Mouse (Mus musculus) frontal cortex, postnatal 36 days (tissue): Measurements from ENCODE around the gene Snx6.
A peak's percentile ranks its signal among the peaks of the same experiment; 100 is the strongest.
"Not testable (repeated sequence)": the region's sequence is repeated elsewhere in the genome, so short reads cannot be mapped to it uniquely, and the experiment has no call there.

Experiments used
- DNase-seq, 2 experiments: peaks; one replicate each; pipeline ENCODE4 v3.0.0; 2022; ENCODE audit warnings: low spot score in 2 of 2

Snx6 gene

DNA sequence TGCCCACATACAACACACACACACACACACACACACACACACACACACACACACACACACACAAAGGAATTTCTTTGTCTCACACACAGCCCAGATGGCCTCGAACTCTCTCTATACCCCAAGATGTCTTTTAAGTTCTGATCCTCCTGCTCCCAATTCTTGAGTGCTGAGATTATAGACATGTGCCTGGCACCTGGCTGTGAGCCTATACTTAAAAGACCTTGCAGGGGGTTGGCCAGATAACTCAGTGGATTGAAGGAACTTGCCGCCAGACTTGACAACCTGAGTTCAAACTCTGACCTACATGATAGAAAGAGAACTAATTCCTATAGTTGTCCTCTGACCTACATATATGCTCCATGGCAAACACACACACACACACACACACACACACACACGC, 8.0 kb upstream of the Snx6 start:
- no peak for DNase-seq

DNA sequence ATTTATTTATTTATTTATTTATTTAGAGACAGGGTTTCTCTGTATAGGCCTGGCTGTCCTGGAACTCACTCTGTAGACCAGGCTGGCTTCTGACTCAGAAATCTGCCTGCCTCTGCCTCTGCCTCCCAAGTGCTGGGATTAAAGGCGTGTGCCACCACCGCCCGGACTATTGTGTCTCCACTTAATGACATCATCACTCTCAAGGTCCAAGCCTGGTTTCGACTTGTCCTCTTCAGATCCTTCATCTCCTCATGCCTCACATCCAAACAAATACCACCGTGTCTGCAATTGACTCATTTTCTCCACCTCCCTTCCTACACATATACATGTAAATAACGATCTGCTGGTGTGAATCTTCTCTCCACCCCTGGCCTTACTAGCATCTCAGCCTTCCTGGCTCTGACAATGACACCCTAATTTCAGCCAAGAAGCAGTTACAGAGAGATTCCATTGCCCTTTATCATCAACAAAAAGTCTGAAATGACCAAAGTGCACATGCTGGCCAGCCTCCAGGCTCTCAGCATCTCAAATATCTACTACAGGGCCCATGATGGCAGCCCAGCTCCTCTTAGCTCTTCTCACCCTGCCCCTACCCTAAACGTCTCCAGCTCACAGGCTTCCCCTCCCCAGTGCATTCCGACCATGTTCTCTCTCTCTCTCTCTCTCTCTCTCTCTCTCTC, 1.2 kb upstream of the Snx6 start:
- DNase-seq: no peak

DNA sequence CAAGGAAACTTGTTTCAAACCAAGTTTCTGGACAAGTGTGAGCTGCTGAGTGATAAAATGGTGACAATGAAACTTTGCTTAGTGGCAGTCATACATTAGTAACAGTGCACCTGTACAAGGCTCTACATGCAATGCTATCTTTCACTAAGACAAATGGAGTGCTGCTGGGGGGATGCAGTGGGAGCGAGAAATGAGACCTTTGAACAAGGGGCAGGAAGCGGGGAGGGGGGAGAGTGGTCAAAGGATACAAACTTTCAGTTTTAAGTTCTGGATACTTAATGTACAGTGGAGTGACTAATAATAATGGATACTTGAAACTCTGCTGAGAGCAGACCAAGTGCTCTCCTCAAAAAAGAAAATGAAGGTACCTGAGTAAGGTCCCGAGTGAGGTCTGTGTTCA, 1.1 kb downstream of the Snx6 start:
- no peak for DNase-seq

DNA sequence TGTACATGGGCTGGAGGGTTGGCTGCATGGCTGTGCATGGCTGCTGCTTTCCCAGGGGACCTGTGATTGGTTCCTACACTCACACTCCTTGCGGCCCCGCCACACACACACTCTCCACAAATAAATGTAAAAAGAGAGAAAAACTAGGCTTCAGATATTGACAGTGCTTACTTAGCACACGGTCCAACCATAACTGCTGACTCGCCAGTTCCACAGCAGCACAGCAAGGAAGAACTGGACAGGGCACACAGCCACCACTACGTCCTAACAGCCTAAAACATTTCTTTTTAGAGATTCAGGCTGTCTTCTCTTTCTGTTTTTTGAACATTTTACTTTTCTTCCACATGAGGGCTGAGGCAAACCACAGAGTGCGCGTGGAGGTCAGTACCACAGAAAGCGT, 4.0 kb downstream of the Snx6 start:
- DNase-seq: no peak

DNA sequence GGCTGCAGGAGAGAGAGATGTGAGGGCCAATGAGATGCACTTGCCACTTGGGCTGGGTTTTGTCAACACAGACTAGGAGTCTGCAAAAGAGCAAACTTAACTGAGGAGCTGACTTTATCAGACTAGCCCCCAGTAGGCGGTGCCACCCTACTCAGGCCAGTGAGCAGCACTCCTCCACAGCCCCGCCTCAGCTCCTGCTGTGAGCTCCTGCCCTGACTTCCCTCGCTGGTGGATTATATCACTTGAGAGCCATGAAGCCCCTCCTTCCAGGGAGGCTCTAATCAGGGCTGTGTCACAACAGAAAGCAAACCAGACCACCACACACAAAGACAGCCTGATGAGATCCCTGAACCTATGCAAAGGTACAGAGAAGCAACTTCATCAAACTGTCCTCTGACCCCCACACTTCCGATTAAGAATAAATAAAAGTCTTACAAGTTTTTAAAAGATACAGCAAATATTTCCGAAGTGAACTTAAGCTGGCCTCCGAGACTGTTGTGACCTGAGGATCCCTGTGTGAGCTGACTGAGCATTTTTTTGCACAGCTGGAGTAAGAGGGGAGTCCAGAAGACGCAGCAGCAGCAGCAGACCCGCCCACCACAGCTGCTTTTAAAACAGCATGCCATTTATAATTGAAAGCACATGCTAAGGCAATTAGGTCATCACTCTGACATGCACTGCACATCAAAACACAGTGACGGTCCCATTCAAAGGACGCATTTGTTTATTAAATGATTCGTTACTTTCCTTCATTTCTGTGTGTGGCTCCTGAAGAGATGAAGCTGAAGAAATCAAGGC, 6.0 kb downstream of the Snx6 start:
- no peak for DNase-seq

DNA sequence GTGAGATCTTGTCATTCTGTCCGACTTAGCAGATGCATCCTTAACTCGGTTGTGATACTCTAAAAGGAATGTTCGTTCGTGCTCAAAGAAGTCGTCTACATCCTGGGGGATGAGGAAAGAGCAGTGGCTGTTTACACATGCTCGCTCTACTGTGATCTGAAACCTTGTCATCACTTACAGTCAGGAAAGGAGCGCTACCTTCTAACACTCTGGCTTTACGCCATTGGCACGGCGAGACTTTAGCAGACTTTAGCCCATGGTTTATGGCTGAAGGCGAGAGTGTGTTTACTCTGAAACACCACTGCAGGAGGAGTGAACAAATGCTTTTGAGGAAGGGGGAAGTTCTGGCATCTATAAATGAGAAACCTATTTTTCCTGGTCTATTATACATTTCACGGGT, 31.9 kb downstream of the Snx6 start:
- DNase-seq: no peak

DNA sequence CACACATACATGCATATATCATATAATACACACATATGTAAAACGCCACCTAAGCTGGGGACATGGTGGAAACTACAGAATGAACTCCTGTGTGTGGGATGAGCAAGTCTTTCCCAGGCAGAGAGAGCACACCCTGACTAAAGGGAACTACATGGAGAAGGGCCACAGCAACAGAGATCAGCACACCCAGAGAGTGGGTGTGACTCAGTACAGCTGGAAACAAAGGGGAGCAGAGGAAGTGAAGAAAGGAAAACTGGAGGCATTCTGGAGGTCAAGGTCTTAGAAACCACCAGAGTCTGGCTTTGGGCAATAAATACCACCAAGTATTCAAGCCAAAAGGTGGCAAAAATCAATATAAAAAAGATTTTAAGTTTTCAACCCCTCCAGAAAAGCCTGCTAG, 34.8 kb downstream of the Snx6 start:
- no peak for DNase-seq

DNA sequence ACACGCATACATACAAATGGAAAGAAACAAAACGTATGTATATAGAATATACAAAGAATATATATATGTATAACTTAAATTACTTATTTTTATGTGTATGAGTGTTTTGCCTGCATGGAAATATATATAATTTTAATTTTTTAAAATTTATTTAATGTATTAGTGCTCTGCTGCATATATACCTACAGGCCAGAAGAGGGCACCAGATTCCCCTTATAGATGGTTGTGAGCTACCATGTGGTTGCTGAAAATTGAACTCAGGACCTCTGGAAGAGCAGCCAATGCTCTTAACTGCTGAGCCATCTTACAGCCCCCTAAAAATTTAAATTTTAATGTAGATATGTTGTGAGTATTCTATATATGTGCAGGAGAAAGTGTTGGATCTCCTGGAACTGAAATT, 36.7 kb downstream of the Snx6 start:
- no peak for DNase-seq

DNA sequence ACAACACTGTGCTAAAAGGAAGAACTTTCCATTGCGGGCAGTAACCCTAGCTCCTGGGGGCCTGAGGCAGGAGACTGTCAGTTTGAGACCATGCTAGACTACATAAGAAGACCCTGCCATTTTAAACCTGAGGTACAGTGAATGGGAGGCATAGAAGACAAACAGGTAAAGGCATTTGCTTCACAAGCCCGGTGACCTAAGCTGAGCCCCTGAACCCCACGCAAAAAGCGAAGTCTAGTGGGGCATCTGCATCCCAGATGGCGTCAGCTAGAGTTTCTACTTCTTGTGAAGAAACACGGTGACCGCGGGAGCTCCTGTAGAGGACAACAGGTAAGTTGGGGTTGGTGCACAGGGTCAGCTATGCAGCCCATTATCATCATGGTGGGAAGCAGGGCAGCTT, 46.9 kb downstream of the Snx6 start:
- DNase-seq: no peak

DNA sequence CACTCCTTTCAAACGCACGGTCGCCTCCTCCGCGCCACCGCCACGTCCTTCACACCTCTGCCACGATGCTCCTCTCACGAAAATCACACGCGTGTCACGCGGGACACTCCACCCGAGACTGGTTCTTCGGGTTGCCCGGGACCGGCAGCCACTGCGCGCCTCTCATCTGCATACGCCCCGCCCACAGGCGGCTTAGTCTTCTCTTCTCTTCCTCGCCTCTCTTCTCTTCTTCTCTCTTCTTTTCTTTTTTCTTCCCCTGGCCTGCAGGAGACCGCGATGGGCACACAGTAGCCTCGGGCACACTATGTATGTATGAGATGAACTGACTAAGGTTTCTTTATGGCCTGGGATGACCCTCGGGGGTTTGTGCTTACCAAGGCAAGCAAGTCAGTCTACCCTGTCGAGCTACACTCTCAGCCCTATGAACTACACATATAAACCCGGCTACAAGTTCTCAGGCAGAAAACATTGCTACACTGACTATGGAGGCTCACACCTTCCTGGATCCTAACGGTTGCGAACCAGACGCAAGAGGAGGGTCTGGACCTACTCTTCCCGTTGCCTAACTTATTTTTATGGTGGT, 56.8 kb downstream of the Snx6 start:
- DNase-seq: peak; percentile 13 to 25

DNA sequence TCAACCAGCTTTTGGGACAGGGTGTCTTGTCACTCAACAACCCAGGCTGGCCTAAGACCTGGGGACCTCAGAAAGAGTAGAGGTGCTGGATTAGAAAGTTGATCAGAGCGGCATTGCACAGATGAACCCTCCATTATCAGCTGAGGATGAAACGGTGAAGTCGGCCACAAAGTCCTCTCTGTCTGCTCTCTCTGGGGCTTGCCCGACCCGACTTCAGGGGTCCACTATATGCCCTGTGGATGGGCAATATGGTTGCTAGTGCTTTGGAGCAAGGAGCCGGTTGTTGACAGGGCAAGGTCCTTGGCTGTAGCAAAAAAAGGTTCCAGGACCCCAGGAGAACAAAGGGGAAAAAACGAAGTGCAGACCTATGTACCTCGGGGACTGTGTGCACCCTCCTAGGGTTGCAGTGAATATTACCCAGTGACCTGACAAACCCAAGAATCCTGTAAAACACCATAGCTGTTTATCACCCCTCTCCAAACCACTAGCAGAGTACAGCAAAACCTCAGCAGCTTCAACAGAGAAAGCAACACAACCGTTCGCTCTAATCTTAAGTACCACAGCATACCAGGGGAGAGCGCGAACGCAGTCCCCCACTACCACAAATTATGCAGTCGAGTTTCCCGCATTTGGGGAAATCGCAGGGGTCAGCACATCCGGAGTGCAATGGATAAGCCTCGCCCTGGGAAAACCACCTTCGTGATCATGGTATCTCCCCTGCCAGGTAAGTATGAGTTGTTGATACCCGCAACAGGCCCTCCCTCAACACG, 57.4 kb downstream of the Snx6 start:
- DNase-seq: not testable (repeated sequence)

DNA sequence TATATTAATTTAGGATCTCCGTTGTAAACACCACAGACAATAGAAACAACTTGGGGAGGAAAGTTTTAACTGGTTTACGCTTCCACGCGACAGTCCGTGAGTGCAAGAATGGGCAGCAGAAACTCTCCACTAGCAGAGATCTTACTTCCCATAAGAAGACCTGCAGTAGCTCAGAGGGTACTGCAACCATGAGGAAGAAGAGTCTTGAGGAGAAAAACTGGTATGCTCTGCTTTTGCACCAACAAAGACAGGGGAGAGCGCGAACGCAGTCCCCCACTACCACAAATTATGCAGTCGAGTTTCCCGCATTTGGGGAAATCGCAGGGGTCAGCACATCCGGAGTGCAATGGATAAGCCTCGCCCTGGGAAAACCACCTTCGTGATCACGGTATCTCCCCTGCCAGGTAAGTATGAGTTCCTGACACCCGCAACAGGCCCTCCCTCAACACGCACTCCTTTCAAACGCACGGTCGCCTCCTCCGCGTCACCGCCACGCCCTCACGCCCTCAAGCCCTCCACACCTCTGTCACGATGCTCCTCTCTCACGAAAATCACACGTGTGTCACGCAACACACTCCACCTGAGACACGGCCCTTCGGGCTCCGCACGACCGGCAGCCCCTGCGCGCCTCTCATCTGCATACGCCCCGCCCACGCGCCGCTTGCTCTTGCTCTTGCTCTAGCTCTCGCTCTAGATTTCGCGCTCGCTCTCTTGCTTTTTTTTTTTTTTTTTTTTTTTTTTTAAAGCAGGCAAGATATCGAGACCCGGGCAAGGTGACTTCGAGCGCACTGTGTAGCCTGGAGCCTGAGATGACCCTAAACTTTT, 61.0 kb downstream of the Snx6 start:
- DNase-seq: peak in 1 of 2 experiments; percentile 23

DNA sequence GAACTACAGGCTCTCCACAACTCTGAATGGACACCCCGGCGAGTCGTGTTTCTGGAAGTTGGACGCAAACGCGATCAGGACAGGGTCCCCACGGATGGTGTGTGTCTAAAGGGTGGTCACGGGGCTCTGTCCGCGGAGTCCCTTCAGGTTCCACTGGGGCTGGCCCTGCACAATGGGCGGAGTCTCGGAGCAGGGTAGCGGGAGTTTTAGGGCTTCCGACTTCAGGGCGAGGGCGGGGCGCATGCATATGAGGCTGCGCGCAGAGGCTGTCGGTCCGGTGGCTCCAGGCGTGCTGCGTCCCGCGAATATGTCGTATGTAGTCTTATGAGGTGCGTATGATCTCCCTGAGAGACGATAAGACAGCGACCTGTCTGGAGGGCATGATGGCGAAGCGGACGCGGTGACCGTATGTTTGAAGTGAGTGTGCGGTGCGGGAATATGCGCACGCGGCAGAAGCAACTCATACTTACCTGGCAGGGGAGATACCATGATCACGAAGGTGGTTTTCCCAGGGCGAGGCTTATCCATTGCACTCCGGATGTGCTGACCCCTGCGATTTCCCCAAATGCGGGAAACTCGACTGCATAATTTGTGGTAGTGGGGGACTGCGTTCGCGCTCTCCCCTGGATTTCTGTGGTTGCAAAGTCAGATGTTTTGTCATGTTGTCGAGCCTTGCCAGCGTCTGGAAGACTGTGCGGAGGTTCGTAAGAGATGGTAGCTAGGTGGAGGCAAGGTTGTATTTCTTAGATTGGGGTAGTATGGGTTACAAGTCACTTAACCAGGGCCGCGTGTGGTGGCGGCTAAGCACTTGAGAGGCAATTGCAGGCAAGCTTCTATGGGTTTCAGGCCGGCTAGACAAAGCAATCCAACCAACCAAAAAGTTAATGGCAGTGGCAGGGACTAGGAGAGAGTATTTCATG, 66.1 kb downstream of the Snx6 start:
- DNase-seq: not testable (repeated sequence)

DNA sequence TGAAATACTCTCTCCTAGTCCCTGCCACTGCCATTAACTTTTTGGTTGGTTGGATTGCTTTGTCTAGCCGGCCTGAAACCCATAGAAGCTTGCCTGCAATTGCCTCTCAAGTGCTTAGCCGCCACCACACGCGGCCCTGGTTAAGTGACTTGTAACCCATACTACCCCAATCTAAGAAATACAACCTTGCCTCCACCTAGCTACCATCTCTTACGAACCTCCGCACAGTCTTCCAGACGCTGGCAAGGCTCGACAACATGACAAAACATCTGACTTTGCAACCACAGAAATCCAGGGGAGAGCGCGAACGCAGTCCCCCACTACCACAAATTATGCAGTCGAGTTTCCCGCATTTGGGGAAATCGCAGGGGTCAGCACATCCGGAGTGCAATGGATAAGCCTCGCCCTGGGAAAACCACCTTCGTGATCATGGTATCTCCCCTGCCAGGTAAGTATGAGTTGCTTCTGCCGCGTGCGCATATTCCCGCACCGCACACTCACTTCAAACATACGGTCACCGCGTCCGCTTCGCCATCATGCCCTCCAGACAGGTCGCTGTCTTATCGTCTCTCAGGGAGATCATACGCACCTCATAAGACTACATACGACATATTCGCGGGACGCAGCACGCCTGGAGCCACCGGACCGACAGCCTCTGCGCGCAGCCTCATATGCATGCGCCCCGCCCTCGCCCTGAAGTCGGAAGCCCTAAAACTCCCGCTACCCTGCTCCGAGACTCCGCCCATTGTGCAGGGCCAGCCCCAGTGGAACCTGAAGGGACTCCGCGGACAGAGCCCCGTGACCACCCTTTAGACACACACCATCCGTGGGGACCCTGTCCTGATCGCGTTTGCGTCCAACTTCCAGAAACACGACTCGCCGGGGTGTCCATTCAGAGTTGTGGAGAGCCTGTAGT, 76.4 kb downstream of the Snx6 start:
- DNase-seq: not testable (repeated sequence)

DNA sequence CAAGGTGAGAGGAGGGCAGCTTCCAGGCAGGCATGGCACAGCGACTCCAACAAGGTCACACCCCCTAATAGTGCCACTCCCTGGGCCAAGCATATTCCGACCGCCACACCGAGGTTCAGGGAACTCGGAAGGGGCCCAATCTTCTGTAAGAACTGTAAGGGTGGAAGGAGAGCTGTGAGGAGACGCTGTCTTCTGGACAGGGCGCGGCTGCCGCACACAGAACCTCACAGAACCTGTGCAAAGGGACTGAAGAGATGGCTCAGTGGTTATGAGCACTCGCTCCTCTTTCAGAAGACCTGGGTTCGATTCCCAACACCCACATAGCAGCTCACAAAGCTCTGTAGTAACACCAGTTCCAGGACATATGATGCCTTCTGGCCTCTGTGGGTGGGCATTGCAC, 78.0 kb downstream of the Snx6 start:
- DNase-seq: not testable (repeated sequence)

DNA sequence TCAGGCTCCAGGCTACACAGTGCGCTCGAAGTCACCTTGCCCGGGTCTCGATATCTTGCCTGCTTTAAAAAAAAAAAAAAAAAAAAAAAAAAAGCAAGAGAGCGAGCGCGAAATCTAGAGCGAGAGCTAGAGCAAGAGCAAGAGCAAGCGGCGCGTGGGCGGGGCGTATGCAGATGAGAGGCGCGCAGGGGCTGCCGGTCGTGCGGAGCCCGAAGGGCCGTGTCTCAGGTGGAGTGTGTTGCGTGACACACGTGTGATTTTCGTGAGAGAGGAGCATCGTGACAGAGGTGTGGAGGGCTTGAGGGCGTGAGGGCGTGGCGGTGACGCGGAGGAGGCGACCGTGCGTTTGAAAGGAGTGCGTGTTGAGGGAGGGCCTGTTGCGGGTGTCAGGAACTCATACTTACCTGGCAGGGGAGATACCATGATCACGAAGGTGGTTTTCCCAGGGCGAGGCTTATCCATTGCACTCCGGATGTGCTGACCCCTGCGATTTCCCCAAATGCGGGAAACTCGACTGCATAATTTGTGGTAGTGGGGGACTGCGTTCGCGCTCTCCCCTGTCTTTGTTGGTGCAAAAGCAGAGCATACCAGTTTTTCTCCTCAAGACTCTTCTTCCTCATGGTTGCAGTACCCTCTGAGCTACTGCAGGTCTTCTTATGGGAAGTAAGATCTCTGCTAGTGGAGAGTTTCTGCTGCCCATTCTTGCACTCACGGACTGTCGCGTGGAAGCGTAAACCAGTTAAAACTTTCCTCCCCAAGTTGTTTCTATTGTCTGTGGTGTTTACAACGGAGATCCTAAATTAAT, 81.5 kb downstream of the Snx6 start:
- DNase-seq: peak; percentile 45 to 65

DNA sequence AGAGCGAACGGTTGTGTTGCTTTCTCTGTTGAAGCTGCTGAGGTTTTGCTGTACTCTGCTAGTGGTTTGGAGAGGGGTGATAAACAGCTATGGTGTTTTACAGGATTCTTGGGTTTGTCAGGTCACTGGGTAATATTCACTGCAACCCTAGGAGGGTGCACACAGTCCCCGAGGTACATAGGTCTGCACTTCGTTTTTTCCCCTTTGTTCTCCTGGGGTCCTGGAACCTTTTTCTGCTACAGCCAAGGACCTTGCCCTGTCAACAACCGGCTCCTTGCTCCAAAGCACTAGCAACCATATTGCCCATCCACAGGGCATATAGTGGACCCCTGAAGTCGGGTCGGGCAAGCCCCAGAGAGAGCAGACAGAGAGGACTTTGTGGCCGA, 85.0 kb downstream of the Snx6 start:
- peak in 1 of 2 experiments; percentile 40 for DNase-seq
